7 mouse cellular contexts compared by ENCODE assay signal in the genomic region with DNA sequence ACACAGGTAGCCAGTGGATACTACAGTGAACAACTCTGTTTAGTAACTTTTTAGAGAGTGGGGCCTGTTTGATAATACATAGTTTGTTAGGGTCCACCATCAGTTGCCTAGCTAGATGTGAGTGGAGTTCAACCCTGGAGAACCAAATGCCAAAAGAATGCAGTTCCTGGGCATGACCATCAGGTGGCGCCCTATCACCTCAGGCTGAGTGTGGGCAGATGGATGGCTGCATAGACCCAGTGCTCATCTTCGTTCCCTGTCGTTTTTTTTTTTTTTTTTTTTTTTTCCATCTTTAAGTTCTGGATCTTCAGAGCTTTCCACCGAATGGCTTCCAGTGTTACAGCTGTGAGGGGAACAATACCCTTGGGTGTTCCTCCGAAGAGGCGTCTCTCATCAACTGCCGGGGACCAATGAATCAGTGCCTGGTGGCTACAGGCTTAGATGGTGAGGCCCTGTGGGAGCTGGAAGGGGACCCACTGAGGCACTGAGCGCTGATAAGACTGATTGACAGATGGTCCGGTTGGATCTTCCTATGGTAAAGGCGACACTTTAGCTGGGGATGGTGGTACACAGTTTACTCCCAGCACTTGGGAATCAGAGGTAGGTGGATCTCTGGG. TPM values are rescaled to one million over a fixed set of nuclear protein-coding genes. Genes with fewer than 3 reads are reported as not detected.
A peak's percentile ranks its signal among the peaks of the same experiment; 100 is the strongest.
DNase-seq lines count a peak whose midpoint lies in the region; ATAC-seq and TF ChIP-seq lines count a peak whose summit lies in the region.

No protein-coding gene starts in this region.

- TF ChIP-seq POLR2A in CH12.LX (IDR thresholded peaks at IDR 0.05; ENCODE audit: low read depth, low read length), result no peak

- in situ Hi-C loops in CH12.LX (cut with MboI; ENCODE audit: low pct_ligation_motif_present, low pct_unique_long_range_greater_than_20kb, low sequenced_read_pairs), result loop anchor here (10.0 kb wide), 1 partner anchor 181 kb away; no protein-coding TSS in a partner anchor

- H3K9ac ChIP-seq in CH12.LX (ENCODE audit: insufficient read depth, low read depth), result no peak overlapping the region

- peaks cover 33% of the 10 kb centered on the region for H3K9me3 ChIP-seq in CH12.LX (replicated peaks; ENCODE audit: low read length)

- H3K4me1 ChIP-seq in CH12.LX (ENCODE audit: control insufficient read depth in 1 of 2, insufficient read depth in 2 of 2), result no peaks in the 10 kb centered on the region

- TF ChIP-seq EP300 in CH12.LX (IDR thresholded peaks at IDR 0.05; ENCODE audit: low read length), result no peak

- H3K36me3 ChIP-seq in CH12.LX (replicated peaks in 1 of 2; ENCODE audit: control insufficient read depth in 1 of 2, insufficient read depth in 1 of 2, low read length in 1 of 2), result no peaks in the 10 kb centered on the region

- H3K27ac ChIP-seq in CH12.LX (ENCODE audit: insufficient read depth, low read depth), result no peak overlapping the region

- no peaks in the 10 kb centered on the region for H3K79me2 ChIP-seq in CH12.LX (replicated peaks; ENCODE audit: control insufficient read depth, extremely low read depth, insufficient read depth, poor library complexity, severe bottlenecking)

- ATAC-seq in hematopoietic stem cell, adult 5-6 weeks (replicated peaks in 1 of 2; ENCODE audit: insufficient read depth in 1 of 2, low FRiP score in 2 of 2, low TSS enrichment in 1 of 2, low read depth in 1 of 2, poor library complexity in 2 of 2, severe bottlenecking in 2 of 2), result peak; percentile 63 to 70

- TF ChIP-seq CTCF in CH12.LX (conservative IDR thresholded peaks at IDR 0.05 in 1 of 2, IDR thresholded peaks at IDR 0.05 in 1 of 2; ENCODE audit: low read depth in 2 of 2, low read length in 2 of 2), result peak; percentile 87 to 92

- H3K27me3 ChIP-seq in CH12.LX (replicated peaks), result peaks cover 25% of the 10 kb centered on the region

- DNase-seq in CH12.LX (ENCODE audit: extremely low read depth), result peak; percentile 67
- DNase-seq in adrenal gland, adult 18-20 months (ENCODE audit: low spot score in 2 of 2), result peak; percentile 59 to 66
- peak; percentile 72 for DNase-seq in embryo, embryonic 9.5 days (ENCODE audit: extremely low spot score)
- DNase-seq in layer of hippocampus, adult 9-11 months, result peak; percentile 69
- DNase-seq in lung, postnatal 4 days, result peak; percentile 66 to 79
- DNase-seq in right cerebral cortex, adult 18-20 months, result peak; percentile 81

- no peak overlapping the region for H3K4me3 ChIP-seq in CH12.LX (replicated peaks in 1 of 3; ENCODE audit: low read depth in 2 of 3, low read length in 2 of 3, poor library complexity in 1 of 3)

- H3K4me2 ChIP-seq in CH12.LX (ENCODE audit: insufficient read depth, low read depth, poor library complexity, severe bottlenecking), result no peak overlapping the region

- dilution Hi-C loops in CH12.LX (cut with MboI; ENCODE audit: extremely low pct_ligation_motif_present, extremely low pct_unique_long_range_greater_than_20kb, low sequenced_read_pairs), result no loop called here

- peak; percentile 84 for TF ChIP-seq RAD21 in CH12.LX (IDR thresholded peaks at IDR 0.05; ENCODE audit: low read depth, low read length)

TF ChIP-seq in CH12.LX, 34 proteins besides CTCF, POLR2A, EP300 and RAD21:
- no peak for TF ChIP-seq MXI1 (IDR thresholded peaks at IDR 0.05; ENCODE audit: low read depth, low read length)
- no peak for TF ChIP-seq MAFK (IDR thresholded peaks at IDR 0.05; ENCODE audit: insufficient replicate concordance, low read length)
- TF ChIP-seq ZNF384 (IDR thresholded peaks at IDR 0.05; ENCODE audit: low read depth, low read length), result peak; percentile 90
- TF ChIP-seq ZC3H11A (IDR thresholded peaks at IDR 0.05; ENCODE audit: low read depth, low read length), result peak; percentile 46
- no peak for TF ChIP-seq SIN3A (IDR thresholded peaks at IDR 0.05; ENCODE audit: low read length)
- no peak for TF ChIP-seq BHLHE40 (IDR thresholded peaks at IDR 0.05; ENCODE audit: low read depth, low read length)
- peak; percentile 76 for TF ChIP-seq SMC3 (IDR thresholded peaks at IDR 0.05; ENCODE audit: low read depth, low read length)
- TF ChIP-seq USF2 (conservative IDR thresholded peaks at IDR 0.05; ENCODE audit: low read depth, low read length), result no peak

RNA-seq across cellular contexts. Expression of a gene that starts 7.8 kb away (rescaled TPM):
- total RNA-seq in CH12.LX (2012; rRNA removed) (0.38 and 0.59 TPM in 2 replicates), CH12.LX (2014; rRNA removed) (0.16 and 0.34 TPM in 2 replicates)
- 0.36 and 0.56 TPM in 2 replicates for polyA plus RNA-seq in CH12.LX (2012; ENCODE audit: insufficient read length, low read depth)
- 1 to 10 TPM; 3.5 TPM for total RNA-seq in adrenal gland, adult 18-20 months (2021)
- 0.35 TPM in 1 of 2 replicates, not detected in the other for total RNA-seq in hematopoietic stem cell, adult 5-6 weeks (2017)

RNA-seq across cellular contexts. Expression of a gene that starts 11.7 kb away (rescaled TPM):
- total RNA-seq in CH12.LX (2012; rRNA removed) (0.13 and 0.29 TPM in 2 replicates), CH12.LX (2014; rRNA removed) (0.69 and 0.72 TPM in 2 replicates)
- polyA plus RNA-seq in CH12.LX (2012; ENCODE audit: insufficient read length, low read depth), result 0.26 and 0.57 TPM in 2 replicates
- total RNA-seq in adrenal gland, adult 18-20 months (2021), result 10 to 100 TPM in 1 of 2 experiments, 1 to 10 TPM in 1; 6.5 to 14.4 TPM
- total RNA-seq in hematopoietic stem cell, adult 5-6 weeks (2017), result 37.1 and 53.2 TPM in 2 replicates

RNA-seq across cellular contexts. Expression of a gene that starts 21.9 kb away (rescaled TPM):
- not detected in 2 replicates for total RNA-seq in CH12.LX (2012; rRNA removed)
- not detected in 2 replicates for total RNA-seq in CH12.LX (2014; rRNA removed)
- polyA plus RNA-seq in CH12.LX (2012; ENCODE audit: insufficient read length, low read depth), result not detected in 2 replicates
- not detected for total RNA-seq in adrenal gland, adult 18-20 months (2021)
- not detected in 2 replicates for total RNA-seq in hematopoietic stem cell, adult 5-6 weeks (2017)

RNA-seq across cellular contexts. Expression of a gene that starts 32.8 kb away (rescaled TPM):
- total RNA-seq in CH12.LX (2012; rRNA removed), result 11.1 and 14.1 TPM in 2 replicates
- 16.0 and 20.4 TPM in 2 replicates for total RNA-seq in CH12.LX (2014; rRNA removed)
- polyA plus RNA-seq in CH12.LX (2012; ENCODE audit: insufficient read length, low read depth), result 14.3 and 15.1 TPM in 2 replicates
- total RNA-seq in adrenal gland, adult 18-20 months (2021), result 1 to 10 TPM; 4.6 to 5.0 TPM
- total RNA-seq in hematopoietic stem cell, adult 5-6 weeks (2017), result 1.1 and 5.1 TPM in 2 replicates

RNA-seq across cellular contexts. Expression of a gene that starts 38.2 kb away (rescaled TPM):
- 0.08 and 0.17 TPM in 2 replicates for total RNA-seq in CH12.LX (2012; rRNA removed)
- not detected in 2 replicates for total RNA-seq in CH12.LX (2014; rRNA removed)
- polyA plus RNA-seq in CH12.LX (2012; ENCODE audit: insufficient read length, low read depth), result 0.26 TPM in 1 of 2 replicates, not detected in the other
- not detected for total RNA-seq in adrenal gland, adult 18-20 months (2021)
- not detected in 2 replicates for total RNA-seq in hematopoietic stem cell, adult 5-6 weeks (2017)

Comparison
In these comparisons a context has a peak if more than half of its experiments do, and no peak if none do; other contexts are left out.
1. RNA of a gene that starts 11.7 kb away (total RNA-seq): 37.1 to 53.2 TPM in hematopoietic stem cell, adult 5-6 weeks and 6.5 to 14.4 TPM in adrenal gland, adult 18-20 months; 0.13 to 0.72 TPM in CH12.LX; every median in the first group is over 4 times any median in the second.
2. Peak in every context shown above with its lines, with median percentiles within 50 percentile points of each other: DNase-seq.